Mouse (Mus musculus) left cerebral cortex, postnatal 25 days (tissue): ENCODE measurements around the gene Kcne3. TPM values are rescaled to one million over a fixed set of nuclear protein-coding genes. Genes with fewer than 3 reads are reported as not detected.
A peak's percentile ranks its signal among the peaks of the same experiment; 100 is the strongest.

ENCODE experiments used
- DNase-seq, 2 experiments: peaks; one replicate each; pipeline ENCODE4 v3.0.0; 2022; ENCODE audit warnings: low spot score in 2 of 2, mixed read lengths in 1 of 2
- intact Hi-C: fragments of 180-260 bp; cut with DNase I; formaldehyde crosslinking; loops from one replicate; pipeline ENCODE4 v1.15.1; 2025
- total RNA-seq, 2 experiments: library from RNA; stranded (reverse); gene quantifications; 2 replicates each; pipeline ENCODE4 v1.2.3; 2021

Gene Kcne3
- total RNA-seq, 2 experiments from 2014 or later, result not detected

DNA sequence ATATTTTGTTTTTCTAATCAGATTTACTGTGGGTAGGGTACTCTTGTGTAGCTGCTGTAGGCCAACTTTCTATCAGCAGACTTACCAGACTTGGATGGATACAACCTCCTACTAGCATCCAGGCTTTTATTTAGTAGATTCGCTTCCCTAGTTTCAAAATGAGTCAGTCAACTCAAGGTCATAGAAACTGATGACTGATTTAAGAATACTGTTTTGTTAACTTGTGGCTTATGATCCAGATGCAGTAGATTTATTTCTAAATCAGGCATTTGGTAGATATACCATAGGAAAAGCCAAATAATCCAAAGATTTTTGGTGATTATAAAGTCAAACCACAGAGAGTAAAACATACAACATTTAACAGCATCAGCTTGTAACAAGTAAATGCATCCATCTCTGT lies 54.3 kb downstream of the Kcne3 start:
- intact Hi-C loops, result no loop called here
- DNase-seq, result no peak

GRCm38 (mm10) chr7:100231661-100232060 lies 55.4 kb downstream of the Kcne3 start:
- intact Hi-C loops, result no loop called here
- DNase-seq, result peak in 1 of 2 experiments; percentile 29

GRCm38 (mm10) chr7:100233681-100234080 lies 57.4 kb downstream of the Kcne3 start:
- intact Hi-C loops, result loop anchor here (1.0 kb wide), 1 partner anchor 43 kb away; no protein-coding TSS in a partner anchor

More at GRCm38 (mm10) chr7:100233681-100234080, 57.4 kb downstream of the Kcne3 start:
- DNase-seq, result no peak

Other genes with a start within 250 kb of the Kcne3 start
- 10 to 100 TPM; 45.6 to 50.8 TPM for gene Rnf169, start 196.1 kb upstream of the Kcne3 start, total RNA-seq
- gene Chrdl2, start 170.3 kb upstream of the Kcne3 start, total RNA-seq, result under 1 TPM in 1 of 2 experiments, not detected in 1; 0.41 TPM
- gene Pold3, start 54.9 kb upstream of the Kcne3 start, total RNA-seq, result 10 to 100 TPM; 32.9 to 35.7 TPM
- 1 to 10 TPM; 4.9 to 5.4 TPM for gene Lipt2, start 17.2 kb upstream of the Kcne3 start, total RNA-seq
- 100 to 1,000 TPM; 303 to 336 TPM for gene Pgm2l1, start 50.9 kb downstream of the Kcne3 start, total RNA-seq
- gene P4ha3, start 109.0 kb downstream of the Kcne3 start, total RNA-seq, result 1 to 10 TPM; 6.0 TPM
- gene C2cd3, start 195.7 kb downstream of the Kcne3 start, total RNA-seq, result 10 to 100 TPM; 20.4 to 21.5 TPM
- 100 to 1,000 TPM; 202 to 218 TPM for gene Ppme1, start 195.8 kb downstream of the Kcne3 start, total RNA-seq